Mouse (Mus musculus) cerebellum, postnatal 36 days (tissue): ENCODE data around the gene Bcl2l1.

Experiments
- DNase-seq, 2 experiments: peaks; one replicate each; pipeline ENCODE4 v3.0.0; 2021 to 2022; ENCODE audit warnings: mixed read lengths in 2 of 2

Bcl2l1 gene

GRCm38 (mm10) chr2:152767618-152768271 lies 63.8 kb downstream of the Bcl2l1 start:
- DNase-seq = peak in 1 of 2 experiments; percentile 37

GRCm38 (mm10) chr2:152766387-152767123 lies 65.0 kb downstream of the Bcl2l1 start:
- peak; percentile 90 to 92 for DNase-seq

- DNase-seq = no peak
Observed at GRCm38 (mm10) chr2:152765045-152765674, 66.4 kb downstream of the Bcl2l1 start.

GRCm38 (mm10) chr2:152764172-152765044 lies 67.1 kb downstream of the Bcl2l1 start:
- DNase-seq = no peak

GRCm38 (mm10) chr2:152763310-152763709 lies 68.2 kb downstream of the Bcl2l1 start:
- DNase-seq = no peak

- no peak for DNase-seq
Observed at GRCm38 (mm10) chr2:152758351-152758750, 73.2 kb downstream of the Bcl2l1 start.

GRCm38 (mm10) chr2:152757478-152757877 lies 74.0 kb downstream of the Bcl2l1 start:
- DNase-seq = peak; percentile 62 to 63

- no peak for DNase-seq
Observed at GRCm38 (mm10) chr2:152756474-152757393, 74.8 kb downstream of the Bcl2l1 start.

GRCm38 (mm10) chr2:152753944-152754711 lies 77.4 kb downstream of the Bcl2l1 start, which contains the start of gene Cox4i2:
TSS of gene Cox4i2 (plus strand) at chr2:152754173.
- DNase-seq = no peak

- DNase-seq = peak; percentile 37 to 42
Observed at GRCm38 (mm10) chr2:152742435-152742834, 89.1 kb downstream of the Bcl2l1 start.

GRCm38 (mm10) chr2:152741153-152742041 lies 90.1 kb downstream of the Bcl2l1 start:
- DNase-seq = no peak

- DNase-seq = no peak
Observed at GRCm38 (mm10) chr2:152740490-152740889, 91.0 kb downstream of the Bcl2l1 start.

GRCm38 (mm10) chr2:152739842-152740260 lies 91.7 kb downstream of the Bcl2l1 start:
- DNase-seq = no peak

GRCm38 (mm10) chr2:152739031-152739841 lies 92.3 kb downstream of the Bcl2l1 start:
- peak; percentile 19 to 33 for DNase-seq

GRCm38 (mm10) chr2:152738341-152738740 lies 93.2 kb downstream of the Bcl2l1 start:
- DNase-seq = no peak

- DNase-seq = no peak
Observed at GRCm38 (mm10) chr2:152737306-152738221, 94.0 kb downstream of the Bcl2l1 start.

- DNase-seq = peak; percentile 37 to 40
Observed at GRCm38 (mm10) chr2:152736748-152737147, 94.8 kb downstream of the Bcl2l1 start.
